Mouse (Mus musculus) hindbrain, embryonic 14.5 days (tissue): ENCODE measurements at regions not wholly inside any gene's neighbourhood (a gene's known extent, or its start where the extent isn't known, plus 50 kb on each side); places are given as distances from the start of the nearest gene placed in this dataset.
"Not testable (repeated sequence)": the region's sequence is repeated elsewhere in the genome, so short reads cannot be mapped to it uniquely, and the experiment has no call there.

Source experiments
- ATAC-seq: fragments of 200-750 bp; cut with Nextera tagmentation; 2 replicates; pipeline ENCODE4 v1.8.0; 2017; ENCODE audit warnings: moderate number of reproducible peaks, mild to moderate bottlenecking, moderate TSS enrichment, moderate library complexity; ENCODE audit not compliant: low FRiP score
- DNase-seq: peaks from one replicate; pipeline ENCODE4 v3.0.0-alpha.2; 2015; ENCODE audit warnings: low spot score
- H3K27ac ChIP-seq: fragments of 300-500 bp; sonication (generic); 2 replicates; pipeline ENCODE4 v1.5.1; 2014; ENCODE audit warnings: mild to moderate bottlenecking, moderate library complexity
- H3K27me3 ChIP-seq: fragments of 300-500 bp; sonication (generic); 2 replicates; pipeline ENCODE4 v1.6.1; 2014; ENCODE audit warnings: mild to moderate bottlenecking, low read length, mixed read lengths; ENCODE audit not compliant: control insufficient read depth, insufficient read depth
- H3K36me3 ChIP-seq: fragments of 300-500 bp; sonication (generic); replicated peaks from 2 replicates; pipeline ENCODE4 v1.6.1; 2014; ENCODE audit not compliant: control insufficient read depth, insufficient read depth
- H3K4me1 ChIP-seq: fragments of 300-500 bp; sonication (generic); replicated peaks from 2 replicates; pipeline ENCODE4 v1.6.1; 2014; ENCODE audit warnings: antibody characterized with exemption, low read length, mixed read lengths; ENCODE audit not compliant: control insufficient read depth, insufficient read depth
- H3K4me2 ChIP-seq: fragments of 300-500 bp; sonication (generic); replicated peaks from 2 replicates; pipeline ENCODE4 v1.6.1; 2014; ENCODE audit warnings: mild to moderate bottlenecking, moderate library complexity
- H3K4me3 ChIP-seq: fragments of 300-500 bp; sonication (generic); replicated peaks from 2 replicates; pipeline ENCODE4 v1.5.1; 2014; ENCODE audit warnings: mild to moderate bottlenecking, low read length
- H3K9ac ChIP-seq: fragments of 300-500 bp; sonication (generic); 2 replicates; pipeline ENCODE4 v1.6.1; 2014
- H3K9me3 ChIP-seq: fragments of 300-500 bp; sonication (generic); 2 replicates; pipeline ENCODE4 v1.6.1; 2016; ENCODE audit warnings: low read length; ENCODE audit not compliant: control insufficient read depth
- WGBS: fragments of 180-500 bp; shearing (Covaris S2); extraction: QIAGEN DNeasy Blood & Tissue Kit; methylation state at CpG from one replicate; pipeline ENCODE4 v1.1.7; 2014; 5-methylcytosine and 5-hydroxymethylcytosine counted together

DNA sequence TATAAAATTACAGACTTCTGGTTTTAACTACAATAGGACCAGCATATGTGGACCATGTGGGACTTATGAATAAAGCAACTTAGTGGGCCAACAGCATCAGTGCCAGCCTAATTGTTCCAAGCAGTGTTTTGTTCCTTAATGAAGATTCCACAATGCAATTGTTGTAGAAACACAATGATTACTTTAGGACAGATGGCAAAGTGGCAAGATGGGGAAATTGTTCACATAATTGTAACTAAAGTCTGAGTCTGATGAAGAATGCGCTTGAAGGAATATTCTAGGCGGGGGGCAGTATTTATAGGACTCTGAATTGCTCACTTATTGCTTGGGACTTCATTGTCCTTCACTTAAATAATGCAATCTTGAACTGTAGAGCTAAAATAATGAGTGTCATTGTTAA lies 253.4 kb upstream of the Kcnj3 start:
- H3K9me3 ChIP-seq = no peaks in the 10 kb centered on the region
- H3K4me3 ChIP-seq = no peak overlapping the region
- H3K4me1 ChIP-seq = no peaks in the 10 kb centered on the region
- H3K27ac ChIP-seq = no peak overlapping the region
- H3K36me3 ChIP-seq = no peaks in the 10 kb centered on the region
- 65% methylated on average over 2 of the region's 2 CpGs for WGBS
- no peak for ATAC-seq
- H3K9ac ChIP-seq = no peak overlapping the region
- H3K4me2 ChIP-seq = no peak overlapping the region
- DNase-seq = no peak
- H3K27me3 ChIP-seq = no peaks in the 10 kb centered on the region

- Histone ChIP-seq H3K9ac (no peak overlapping the region), H3K27ac (no peak overlapping the region), H3K4me2 (no peak overlapping the region), H3K27me3 (no peaks in the 10 kb centered on the region), H3K9me3 (no peaks in the 10 kb centered on the region), H3K4me3 (no peak overlapping the region), H3K36me3 (no peaks in the 10 kb centered on the region), H3K4me1 (no peaks in the 10 kb centered on the region)
- DNase-seq = no peak
- WGBS = 90% methylated on average over 1 of the region's 1 CpGs
- ATAC-seq = no peak
Measured at GRCm38 (mm10) chr2:55206891-55207290, 228.9 kb upstream of the Kcnj3 start.

DNA sequence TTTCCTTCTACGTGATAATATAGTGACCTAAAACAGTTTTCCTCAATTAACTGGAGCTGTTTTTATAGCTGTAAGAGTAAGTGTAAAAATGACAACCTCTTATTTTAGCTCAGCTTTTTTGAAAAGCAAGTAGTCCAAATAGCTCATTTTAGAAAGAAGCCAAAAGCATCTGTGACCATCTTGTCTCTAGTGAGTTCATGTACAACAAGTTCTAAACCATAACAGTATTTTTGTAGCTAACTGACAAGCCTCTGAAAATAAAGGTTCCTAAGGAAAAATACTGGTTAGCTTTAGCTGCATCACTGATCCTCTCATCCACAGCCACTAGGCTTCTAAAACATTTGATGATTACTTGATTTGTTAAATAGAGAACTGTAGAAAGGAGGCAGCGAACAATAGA lies 227.2 kb upstream of the Kcnj3 start:
- no peak overlapping the region for H3K4me3 ChIP-seq
- DNase-seq = no peak
- H3K27me3 ChIP-seq = no peaks in the 10 kb centered on the region
- no peak overlapping the region for H3K27ac ChIP-seq
- ATAC-seq = no peak
- no peaks in the 10 kb centered on the region for H3K9me3 ChIP-seq
- H3K4me2 ChIP-seq = no peak overlapping the region
- WGBS = 91% methylated on average over 2 of the region's 2 CpGs
- no peak overlapping the region for H3K9ac ChIP-seq
- no peaks in the 10 kb centered on the region for H3K36me3 ChIP-seq
- no peaks in the 10 kb centered on the region for H3K4me1 ChIP-seq

GRCm38 (mm10) chr2:55209848-55210390 lies 225.9 kb upstream of the Kcnj3 start:
- ATAC-seq (no peak), DNase-seq (no peak)
- no peak overlapping the region for H3K27ac ChIP-seq
- H3K4me2 ChIP-seq = no peak overlapping the region
- no peaks in the 10 kb centered on the region for H3K9me3 ChIP-seq
- no peak overlapping the region for H3K9ac ChIP-seq
- no peaks in the 10 kb centered on the region for H3K4me1 ChIP-seq
- 59% methylated on average over 3 of the region's 3 CpGs for WGBS
- no peak overlapping the region for H3K4me3 ChIP-seq
- H3K27me3 ChIP-seq = no peaks in the 10 kb centered on the region
- H3K36me3 ChIP-seq = no peaks in the 10 kb centered on the region

DNA sequence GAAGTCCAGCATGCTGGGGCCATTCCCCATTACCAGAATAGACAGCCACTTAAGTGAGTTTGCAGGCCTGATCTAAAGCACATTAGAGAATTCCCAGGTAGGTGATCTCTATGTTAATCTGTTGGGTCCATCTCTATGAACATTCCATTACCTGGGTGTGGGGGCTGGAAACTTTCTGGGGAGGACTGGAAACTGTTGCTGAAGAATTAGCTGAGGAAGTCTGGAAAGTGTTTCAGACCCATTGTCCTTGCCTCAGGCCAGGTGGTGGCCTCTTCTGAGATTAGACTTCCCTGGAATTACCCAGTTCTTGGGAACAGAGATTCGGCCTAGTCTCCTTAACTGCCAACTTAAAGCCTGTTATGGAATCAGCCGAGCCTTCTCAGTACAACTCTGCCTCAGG lies 224.5 kb upstream of the Kcnj3 start:
- no peak for DNase-seq
- H3K9ac ChIP-seq = no peak overlapping the region
- no peaks in the 10 kb centered on the region for H3K27me3 ChIP-seq
- no peak for ATAC-seq
- H3K27ac ChIP-seq = no peak overlapping the region
- no peaks in the 10 kb centered on the region for H3K36me3 ChIP-seq
- 90% methylated on average over 2 of the region's 2 CpGs for WGBS
- H3K4me2 ChIP-seq = no peak overlapping the region
- H3K4me1 ChIP-seq = no peaks in the 10 kb centered on the region
- no peak overlapping the region for H3K4me3 ChIP-seq
- H3K9me3 ChIP-seq = no peaks in the 10 kb centered on the region

GRCm38 (mm10) chr2:55222046-55222445 lies 213.7 kb upstream of the Kcnj3 start:
- Histone ChIP-seq H3K36me3 (no peaks in the 10 kb centered on the region), H3K4me1 (no peaks in the 10 kb centered on the region), H3K4me3 (no peak overlapping the region), H3K9ac (no peak overlapping the region), H3K27me3 (no peaks in the 10 kb centered on the region), H3K27ac (no peak overlapping the region), H3K9me3 (no peaks in the 10 kb centered on the region), H3K4me2 (no peak overlapping the region)
- DNase-seq (no peak), ATAC-seq (no peak)
- 79% methylated on average over 2 of the region's 2 CpGs for WGBS

DNA sequence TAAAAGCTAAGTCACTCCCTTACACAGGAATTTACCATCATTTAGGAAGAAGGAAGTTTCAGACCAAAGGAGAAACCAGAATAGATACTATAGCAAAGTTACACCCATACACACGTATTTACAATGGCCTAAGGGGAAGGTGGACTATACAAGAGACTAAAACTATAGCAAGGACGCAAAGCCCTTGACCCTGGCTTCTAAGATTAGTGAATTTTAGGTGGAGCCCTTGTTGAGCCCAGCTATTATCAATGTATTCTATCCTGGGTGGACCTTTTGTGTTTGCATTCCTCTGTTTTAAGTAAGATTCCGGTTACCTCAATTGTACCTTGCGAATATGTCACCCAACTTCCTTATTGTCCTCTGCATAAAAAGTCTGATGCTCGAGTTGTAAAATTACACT lies 213.0 kb upstream of the Kcnj3 start:
- not testable (repeated sequence) for H3K27me3 ChIP-seq, H3K4me3 ChIP-seq, DNase-seq, H3K4me2 ChIP-seq, H3K9me3 ChIP-seq, H3K36me3 ChIP-seq, H3K4me1 ChIP-seq, ATAC-seq, H3K27ac ChIP-seq, H3K9ac ChIP-seq
- WGBS = 94% methylated on average over 5 of the region's 5 CpGs

DNA sequence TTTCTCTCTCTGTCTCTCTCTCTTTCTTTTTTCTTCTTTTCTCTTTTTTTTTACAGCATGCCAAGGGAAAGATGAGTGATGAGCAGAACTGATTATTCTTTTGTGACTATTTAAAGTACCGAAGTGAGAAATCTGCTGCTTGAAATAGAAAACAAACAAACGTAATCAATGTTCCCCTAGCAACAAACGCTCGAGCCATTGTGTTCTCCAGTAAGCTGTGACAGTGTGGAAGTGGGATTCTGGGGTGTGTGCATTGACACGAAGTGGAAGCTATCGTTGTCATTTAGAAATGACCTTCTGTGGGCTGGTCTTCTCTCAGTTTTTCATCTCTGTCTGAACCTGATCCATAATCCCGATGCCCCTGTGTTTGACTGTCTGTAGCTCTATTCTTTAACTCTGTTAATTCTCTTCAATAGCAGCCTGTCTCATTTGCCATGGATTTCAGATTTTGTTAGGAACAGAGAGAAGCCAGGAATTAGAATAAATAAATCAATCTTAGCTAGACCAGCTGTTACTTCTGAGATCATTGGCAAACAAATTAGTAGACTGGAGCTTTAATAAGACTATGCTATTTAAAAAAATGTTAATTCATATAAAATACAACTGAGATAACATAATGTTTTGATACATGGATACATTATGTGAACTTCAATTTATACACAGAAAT lies 207.5 kb upstream of the Kcnj3 start:
- Histone ChIP-seq H3K27ac (no peak overlapping the region; the same call in 1 of the 2 replicates), H3K4me1 (0 out of 2 replicates have a peak, but pooled peaks cover 3% of the 10 kb centered on the region), H3K9me3 (no peaks in the 10 kb centered on the region), H3K27me3 (no peaks in the 10 kb centered on the region), H3K4me3 (no peak overlapping the region), H3K4me2 (no peak overlapping the region), H3K9ac (no peak overlapping the region), H3K36me3 (no peaks in the 10 kb centered on the region)
- no peak for ATAC-seq
- no peak for DNase-seq
- 48% methylated on average over 7 of the region's 7 CpGs for WGBS

DNA sequence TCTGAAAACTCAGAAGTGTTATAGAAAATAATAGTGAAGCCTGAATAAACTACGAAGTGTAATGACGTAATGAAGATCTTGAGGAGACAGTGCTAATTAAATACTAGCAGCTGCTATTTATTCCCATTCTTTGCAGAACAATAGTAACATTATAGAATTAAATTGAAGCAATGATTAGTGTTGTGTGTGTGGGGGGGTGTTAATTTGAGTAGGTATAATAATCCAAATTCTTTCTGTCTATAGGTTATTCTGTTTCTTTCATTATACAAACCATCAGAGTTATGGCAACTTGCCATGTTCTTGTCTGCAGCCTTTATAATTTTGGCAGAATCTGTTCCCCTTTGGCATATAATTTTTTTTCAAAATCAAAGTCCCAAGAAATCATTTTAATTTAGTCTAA lies 203.9 kb upstream of the Kcnj3 start:
- DNase-seq = no peak
- H3K4me1 ChIP-seq = 0 out of 2 replicates have a peak, but pooled peaks cover 3% of the 10 kb centered on the region
- no peaks in the 10 kb centered on the region for H3K9me3 ChIP-seq
- H3K4me2 ChIP-seq = no peak overlapping the region
- H3K4me3 ChIP-seq = no peak overlapping the region
- no peak overlapping the region for H3K27ac ChIP-seq
- no peak for ATAC-seq
- H3K9ac ChIP-seq = no peak overlapping the region
- H3K27me3 ChIP-seq = no peaks in the 10 kb centered on the region
- 81% methylated on average over 2 of the region's 2 CpGs for WGBS
- no peaks in the 10 kb centered on the region for H3K36me3 ChIP-seq

DNA sequence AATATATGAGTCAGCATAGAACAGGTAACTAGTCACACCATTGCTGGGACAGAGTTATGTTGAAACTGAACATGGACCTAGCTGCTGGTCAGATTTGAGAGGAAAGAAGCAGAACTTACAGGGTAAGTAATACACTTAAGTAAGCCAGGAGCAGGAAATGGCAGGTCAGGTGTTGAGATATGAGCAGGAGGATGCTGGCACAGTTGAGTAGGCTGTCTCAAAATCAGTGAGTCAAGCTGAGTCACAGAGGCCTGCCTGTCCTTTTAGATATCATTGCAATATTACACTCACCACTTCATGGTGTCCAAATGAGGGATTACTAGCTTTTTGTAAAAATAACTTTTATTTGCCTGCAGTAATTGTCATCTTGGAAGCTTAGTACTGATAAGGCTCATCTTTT lies 182.6 kb upstream of the Kcnj3 start:
- Histone ChIP-seq H3K4me3 (no peak overlapping the region), H3K9me3 (no peaks in the 10 kb centered on the region), H3K27me3 (no peaks in the 10 kb centered on the region), H3K9ac (no peak overlapping the region), H3K4me1 (no peaks in the 10 kb centered on the region), H3K36me3 (no peaks in the 10 kb centered on the region), H3K27ac (no peak overlapping the region), H3K4me2 (no peak overlapping the region)
- no peak for ATAC-seq
- DNase-seq = no peak
